Mouse (Mus musculus): ENCODE measurements around the gene Spats1.
A peak's percentile ranks its signal among the peaks of the same experiment; 100 is the strongest.
"Not testable (repeated sequence)": the region's sequence is repeated elsewhere in the genome, so short reads cannot be mapped to it uniquely, and the experiment has no call there.

Spats1 gene

DNA sequence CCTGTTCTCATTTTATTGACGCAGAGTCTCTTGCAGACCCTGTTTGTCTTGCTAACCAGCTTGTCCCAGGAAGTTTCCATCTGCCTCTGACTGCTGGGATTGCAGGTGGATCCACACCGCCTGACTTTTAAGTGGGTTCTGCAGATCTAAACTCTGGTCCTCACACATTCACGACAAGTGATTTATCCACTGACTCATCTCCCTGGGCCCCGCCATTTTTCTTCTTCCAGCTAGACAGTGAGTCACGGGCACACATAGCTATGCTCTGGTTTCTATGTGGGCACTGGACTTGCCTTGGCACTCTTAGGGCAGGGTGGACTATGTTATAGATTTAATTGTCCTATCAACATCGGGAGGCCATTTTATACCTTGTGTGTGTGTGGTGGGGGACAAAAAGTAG is 14.5 kb upstream of the Spats1 start:
- no peak for DNase-seq (ENCODE audit: low read depth)

DNA sequence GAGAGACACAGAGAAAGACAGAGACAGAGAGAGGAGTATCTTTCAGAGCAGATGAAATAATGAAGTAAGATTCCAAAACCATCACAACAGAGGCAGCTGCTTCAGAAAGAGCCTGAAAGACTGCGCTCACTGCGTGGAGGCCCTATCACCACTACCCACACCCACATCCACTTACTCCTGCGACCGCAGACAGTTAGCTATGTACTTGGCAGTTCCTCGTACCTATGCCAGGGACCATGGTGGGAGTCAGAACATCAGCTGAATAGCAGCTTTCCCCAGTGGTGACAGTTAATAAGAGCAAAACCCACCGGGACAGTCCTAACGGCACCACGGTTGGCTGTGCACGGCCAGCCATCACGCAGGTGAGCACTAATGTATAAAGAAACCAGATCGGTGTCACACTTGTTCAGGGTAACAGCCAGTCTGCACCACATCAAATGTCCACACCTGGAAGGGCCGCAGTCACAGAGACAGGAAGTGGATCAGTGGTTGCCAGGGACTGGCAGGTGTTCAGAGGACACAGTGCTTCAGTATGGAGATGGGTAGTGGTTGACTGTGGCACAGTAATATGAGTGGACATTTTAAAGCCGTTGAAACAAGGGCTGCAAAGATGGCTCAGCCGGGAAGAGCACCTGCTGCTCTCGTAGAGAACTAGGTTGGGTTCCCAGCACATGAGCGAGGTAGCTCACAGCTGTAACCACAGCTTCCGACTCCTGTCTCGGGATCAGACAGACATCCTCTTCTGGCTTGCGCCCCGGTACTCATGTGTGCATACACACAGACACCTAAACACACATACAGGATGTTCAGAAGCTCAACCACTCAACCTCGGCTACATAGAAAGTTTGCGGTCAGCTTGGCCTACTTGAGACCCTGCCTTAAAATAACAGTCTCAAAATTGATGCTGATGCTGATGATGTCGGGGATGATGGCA is 13.4 kb upstream of the Spats1 start:
- DNase-seq (ENCODE audit: low read depth) = peak; percentile 65

DNA sequence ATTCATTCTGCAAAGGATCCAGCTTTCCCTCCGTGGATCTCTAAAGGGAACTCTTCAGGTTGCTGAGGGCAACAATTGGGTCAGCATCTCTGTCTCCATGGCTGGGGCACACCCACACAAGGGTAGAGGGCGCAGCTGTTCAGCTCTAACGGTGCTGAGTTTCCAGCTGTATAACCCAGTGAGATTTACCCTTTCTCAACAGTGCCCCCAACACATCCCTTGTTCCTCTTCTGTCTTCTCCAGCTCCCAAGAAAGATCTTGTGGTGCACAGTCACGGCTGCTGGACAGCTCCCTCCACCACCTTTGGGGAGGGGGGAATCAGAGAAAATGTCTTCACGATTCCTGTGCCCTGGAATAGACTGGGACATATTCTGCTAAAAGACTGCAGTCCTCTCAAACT is 12.0 kb upstream of the Spats1 start:
- no peak for DNase-seq (ENCODE audit: low read depth)

DNA sequence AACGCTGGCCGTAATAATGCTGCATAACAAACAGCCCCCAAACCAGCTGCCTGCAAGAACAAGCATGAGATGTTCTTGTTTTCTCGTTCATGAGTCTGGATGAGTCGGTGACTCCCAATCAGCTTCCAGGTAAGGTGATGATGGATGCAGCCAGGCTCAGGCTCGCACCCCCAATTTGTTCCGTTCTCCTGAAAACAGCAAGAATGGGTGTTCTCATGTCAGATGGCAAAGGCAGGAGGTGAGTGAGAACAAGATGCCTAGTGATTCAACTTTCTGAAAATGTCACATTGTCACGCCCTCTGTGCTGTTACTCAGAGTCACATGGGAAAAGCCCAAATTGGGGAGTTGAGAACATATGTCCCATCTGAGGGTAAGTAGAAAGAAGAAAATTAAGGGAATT is 10.4 kb upstream of the Spats1 start:
- no peak for DNase-seq (ENCODE audit: low read depth)

DNA sequence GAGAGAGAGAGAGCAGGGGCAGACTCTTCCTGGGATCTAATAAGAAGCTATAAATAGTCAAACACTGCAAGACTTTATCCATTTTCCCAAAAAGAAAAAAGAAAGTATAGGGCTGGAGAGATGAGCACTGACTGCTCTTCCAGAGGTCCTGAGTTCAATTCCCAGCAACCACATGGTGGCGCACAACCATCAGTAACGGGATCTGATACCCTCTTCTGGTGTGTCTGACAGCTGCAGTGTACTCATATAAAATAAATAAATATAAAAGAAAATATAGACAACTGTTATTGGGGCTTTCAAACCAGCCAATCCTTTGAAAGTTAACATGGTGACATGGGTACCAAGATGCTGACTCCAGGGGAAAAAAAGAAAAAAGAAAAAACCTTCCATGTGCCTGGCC is 5.2 kb upstream of the Spats1 start:
- peak; percentile 47 for DNase-seq (ENCODE audit: low read depth)

DNA sequence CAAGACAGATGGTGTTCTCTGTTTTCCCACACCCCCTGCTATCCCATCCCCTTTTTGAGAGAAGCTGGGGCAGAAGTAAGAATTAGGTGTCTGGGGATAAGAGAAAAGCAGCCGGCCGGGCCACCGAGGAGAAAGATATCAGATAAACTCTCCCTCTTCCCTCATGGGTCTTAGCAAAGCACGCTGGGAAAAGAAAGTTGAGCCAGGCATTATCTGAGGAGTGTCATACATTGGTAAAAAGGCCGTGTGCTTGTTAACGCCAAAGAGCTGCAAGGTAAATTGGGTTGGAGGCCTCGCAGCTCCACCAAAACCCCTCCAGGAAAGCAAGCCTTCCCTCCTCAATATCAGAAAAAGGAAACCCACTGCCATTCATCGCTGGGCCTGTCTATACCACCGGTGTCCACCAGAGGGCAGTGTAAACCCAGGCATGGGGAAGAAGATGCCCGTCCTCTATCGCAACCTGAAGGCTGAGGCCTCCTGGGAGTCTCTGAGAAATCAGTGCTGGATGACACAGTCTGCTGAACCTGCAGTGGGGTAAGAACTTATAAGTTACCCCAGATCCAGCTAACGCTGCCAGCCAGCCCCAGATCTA is 3.1 kb upstream of the Spats1 start:
- peak; percentile 90 for DNase-seq (ENCODE audit: low read depth)

DNA sequence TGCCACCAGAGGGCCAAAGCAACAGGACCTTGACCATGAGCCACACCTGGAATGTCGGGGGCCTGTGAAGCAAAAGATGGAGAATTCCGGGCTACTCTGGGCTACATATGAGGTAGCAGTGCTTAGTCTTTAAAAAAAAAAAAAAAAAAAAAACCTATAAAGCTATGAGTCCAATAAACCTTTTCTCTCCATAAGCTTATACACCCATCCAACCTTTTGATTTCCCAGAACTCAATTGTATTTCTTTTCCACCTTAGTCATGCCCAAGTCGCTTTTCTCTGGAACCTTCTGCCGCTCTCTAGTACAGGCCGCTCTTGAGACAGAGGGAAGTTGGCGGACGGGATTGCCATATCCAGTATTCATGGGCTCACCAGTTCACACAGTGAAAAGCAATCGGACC is 1.1 kb downstream of the Spats1 start:
- DNase-seq (ENCODE audit: low read depth) = no peak

DNA sequence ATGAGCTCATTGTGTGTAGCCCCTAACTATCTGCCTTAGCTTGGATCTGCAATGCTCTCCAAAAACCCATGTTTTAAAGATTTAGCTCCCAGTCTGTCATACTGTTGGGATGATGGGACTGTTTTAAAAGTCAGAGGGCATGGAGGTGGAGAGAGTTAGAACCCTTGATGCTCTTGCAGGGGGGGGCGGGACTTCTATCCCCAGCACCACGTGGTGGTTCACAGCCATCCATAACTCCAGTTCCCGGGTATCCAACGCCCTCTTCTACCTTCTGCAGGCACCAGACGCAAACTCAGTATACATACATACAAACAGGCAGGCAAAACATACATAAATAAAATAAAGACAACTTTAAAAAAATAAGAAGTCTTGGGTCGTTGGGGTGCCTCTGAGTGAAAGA is 1.5 kb downstream of the Spats1 start:
- no peak for DNase-seq (ENCODE audit: low read depth)

DNA sequence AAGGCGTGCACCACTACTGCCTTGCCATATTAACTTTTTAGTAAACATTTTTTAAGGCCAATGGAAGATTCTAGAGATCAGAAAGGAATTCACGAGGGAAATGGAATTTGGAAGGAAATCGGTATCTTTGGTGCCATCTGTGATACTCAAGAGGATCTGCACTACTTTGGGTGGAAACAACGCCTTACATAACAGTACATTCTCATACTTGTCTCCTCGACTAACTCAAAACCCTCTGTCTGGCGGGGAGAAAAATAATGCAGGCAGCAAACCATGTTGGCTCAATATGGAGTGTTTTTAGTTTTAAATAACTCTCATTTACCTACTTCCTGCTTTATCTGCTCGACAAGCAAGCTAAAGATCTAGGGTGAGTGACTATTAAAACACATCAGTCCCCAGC is 4.5 kb downstream of the Spats1 start:
- DNase-seq (ENCODE audit: low read depth) = no peak

DNA sequence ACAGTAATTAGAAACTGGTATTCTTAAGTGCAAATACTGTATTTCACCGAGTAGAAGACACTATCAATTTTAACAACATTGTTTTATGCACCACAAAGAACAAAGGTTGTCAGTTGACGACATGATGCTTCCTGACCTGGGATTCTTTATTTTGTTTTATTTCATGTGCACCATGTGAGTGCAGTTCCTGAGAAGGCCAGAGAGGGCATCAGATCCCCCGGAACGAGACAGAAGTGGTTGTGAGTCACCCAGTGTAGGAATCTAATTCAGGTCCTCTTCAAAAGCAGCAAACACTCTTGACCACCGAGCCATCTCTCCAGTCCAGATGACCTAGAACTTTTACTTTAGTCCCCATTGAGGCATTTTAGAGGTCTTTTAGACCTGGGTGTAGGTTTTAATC is 6.9 kb downstream of the Spats1 start:
- no peak for DNase-seq (ENCODE audit: low read depth)

DNA sequence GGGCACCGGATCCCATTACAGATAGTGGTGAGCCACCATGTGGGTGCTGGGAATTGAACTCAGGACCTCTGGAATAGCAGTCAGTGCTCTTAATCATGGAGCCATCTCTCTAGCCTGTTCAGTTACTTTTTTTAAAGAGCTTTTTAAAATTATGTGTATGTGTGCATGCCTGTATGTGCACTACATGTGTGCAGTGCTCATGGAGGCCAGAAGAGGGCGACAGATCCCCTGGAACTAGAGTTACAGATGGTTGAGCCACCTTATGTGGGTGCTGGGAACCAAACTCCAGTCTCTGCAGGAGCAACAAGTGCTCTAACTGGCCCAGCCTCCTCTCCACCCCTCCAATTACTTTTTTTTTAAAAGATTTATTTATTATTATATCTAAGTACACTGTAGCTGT is 8.5 kb downstream of the Spats1 start:
- DNase-seq (ENCODE audit: low read depth) = no peak

DNA sequence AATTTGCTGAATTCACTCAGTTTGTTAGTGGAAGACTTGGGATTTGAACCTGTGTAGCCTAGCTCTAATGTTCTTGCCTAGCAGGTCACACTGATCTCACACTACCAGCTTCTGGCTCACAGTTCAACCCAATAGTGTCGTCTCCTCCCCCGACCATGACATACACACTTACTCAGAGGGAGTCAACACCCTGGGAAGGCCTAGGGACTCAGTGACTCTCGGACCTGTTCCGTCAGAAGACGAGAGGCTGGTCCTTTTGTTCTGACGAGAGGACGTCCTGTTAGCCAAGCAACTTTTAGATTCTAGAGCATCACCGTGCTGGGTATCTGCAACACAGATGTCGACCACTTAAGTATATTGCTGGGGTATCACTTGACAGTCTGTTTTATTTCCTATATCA is 11.0 kb downstream of the Spats1 start:
- DNase-seq (ENCODE audit: low read depth) = no peak

DNA sequence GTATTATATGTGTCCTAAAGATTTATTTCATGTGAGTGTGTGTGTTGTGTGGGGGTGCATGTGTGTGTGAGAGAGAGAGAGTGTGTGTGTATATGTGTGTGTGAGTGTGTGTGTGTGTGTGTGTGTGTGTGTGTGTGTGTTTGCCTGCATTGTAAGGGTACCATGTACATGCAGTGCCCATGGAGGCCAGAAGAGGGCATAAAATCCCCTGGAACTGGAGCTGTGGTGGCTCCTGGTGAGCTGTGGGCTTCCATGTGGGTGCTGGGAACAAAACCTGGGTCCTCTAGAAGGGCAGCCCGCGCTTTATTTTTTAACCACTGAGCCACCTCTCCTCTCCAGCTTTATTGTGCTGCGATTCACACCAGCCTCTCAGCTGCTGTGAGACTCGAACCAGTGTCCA is 12.7 kb downstream of the Spats1 start:
- no peak for DNase-seq (ENCODE audit: low read depth)

DNA sequence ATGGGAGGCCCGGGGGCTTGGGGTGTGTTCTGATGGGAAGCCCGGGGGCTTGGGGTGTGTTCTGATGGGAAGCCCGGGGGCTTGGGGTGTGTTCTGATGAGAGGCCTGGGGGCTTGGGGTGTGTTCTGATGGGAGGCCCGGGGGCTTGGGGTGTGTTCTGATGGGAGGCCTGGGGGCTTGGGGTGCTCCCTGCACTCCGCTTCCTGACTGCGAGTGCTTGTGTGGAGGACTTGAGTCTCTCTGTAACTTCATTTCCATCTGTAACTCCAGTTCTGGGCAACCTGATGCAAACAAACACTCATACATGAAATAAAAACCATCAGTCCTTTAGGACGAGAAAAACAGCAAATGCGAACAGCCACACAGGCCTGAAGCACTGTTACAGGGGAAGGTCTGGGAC is 16.2 kb downstream of the Spats1 start:
- no peak for DNase-seq (ENCODE audit: low read depth)

DNA sequence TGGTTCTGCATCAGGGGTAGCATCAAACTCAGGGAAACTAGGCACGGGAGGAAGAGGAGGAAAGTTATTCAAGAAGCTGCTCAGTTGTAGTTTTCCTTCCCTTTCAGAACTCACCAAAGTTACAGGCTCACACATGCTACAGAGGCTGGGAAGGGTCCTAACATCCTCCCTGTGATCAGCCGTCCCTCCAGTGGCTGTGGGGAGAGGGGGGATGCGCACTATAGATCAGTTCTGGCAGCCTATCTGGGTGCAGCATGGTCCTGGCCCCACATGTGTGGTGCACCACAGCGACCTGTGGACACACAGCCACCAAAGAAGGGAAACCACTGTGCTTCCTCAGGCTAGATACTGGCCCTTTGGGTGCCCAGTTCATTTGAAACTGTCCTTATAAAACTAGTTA is 16.7 kb downstream of the Spats1 start:
- no peak for DNase-seq (ENCODE audit: low read depth)

DNA sequence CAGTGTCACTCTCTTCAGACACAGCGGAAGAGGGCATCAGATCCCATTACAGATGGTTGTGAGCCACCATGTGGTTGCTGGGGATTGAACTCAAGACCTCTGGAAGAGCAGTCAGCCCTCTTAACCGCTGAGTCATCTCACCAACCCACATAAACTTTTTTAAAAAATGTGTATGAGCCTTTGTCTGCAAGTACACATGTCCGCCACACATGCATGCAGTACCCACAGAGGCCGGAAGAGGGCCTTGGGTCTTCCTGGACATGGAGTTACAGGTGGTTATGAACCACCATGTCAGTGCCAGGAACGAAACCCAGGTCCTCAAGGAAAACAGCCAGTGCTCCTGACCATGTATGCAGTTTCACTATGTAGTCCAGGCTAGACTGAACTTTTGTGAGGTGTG is 17.7 kb downstream of the Spats1 start:
- DNase-seq (ENCODE audit: low read depth) = peak; percentile 39

DNA sequence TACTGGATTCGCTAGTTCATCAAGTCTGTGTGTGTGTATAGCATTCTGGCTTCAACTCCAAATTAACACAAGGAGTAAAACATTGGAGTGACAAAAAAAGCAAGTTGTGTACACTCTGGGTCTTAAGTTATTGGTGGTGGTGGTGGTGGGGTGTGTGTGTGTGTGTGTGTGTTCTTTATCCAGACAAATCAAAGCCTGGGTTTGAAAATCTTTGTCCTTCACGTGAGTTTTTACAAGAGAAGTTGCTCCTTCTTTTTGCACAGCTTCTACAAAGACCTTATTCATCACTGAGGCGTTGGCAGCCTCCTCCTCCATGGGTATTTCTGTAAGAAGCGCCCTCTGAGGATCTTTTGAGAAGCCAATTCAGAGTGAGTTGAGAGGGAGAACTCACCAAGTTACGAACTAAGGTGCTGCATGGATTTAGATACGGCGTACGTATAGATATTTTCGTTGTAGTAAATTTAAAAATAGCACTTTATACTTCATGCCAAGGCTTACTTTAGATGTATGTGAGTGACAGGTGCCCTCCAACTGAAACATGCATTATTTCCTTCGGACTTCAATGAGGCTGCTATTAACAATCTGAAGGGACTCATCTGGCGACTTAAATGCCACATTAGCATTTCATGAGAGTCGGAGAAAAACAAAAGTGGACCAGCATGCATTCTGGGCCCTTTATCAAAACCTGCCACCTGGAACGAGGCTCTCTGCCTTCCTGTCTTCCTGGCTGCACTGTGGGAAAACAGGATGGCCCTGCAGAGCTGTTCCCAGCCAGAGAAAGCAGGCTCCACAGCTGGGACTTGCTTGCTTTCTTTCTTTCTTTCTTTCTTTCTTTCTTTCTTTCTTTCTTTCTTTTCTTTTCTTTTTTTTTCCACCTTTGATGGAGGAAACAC is 18.7 kb downstream of the Spats1 start:
- DNase-seq (ENCODE audit: low read depth) = no peak

DNA sequence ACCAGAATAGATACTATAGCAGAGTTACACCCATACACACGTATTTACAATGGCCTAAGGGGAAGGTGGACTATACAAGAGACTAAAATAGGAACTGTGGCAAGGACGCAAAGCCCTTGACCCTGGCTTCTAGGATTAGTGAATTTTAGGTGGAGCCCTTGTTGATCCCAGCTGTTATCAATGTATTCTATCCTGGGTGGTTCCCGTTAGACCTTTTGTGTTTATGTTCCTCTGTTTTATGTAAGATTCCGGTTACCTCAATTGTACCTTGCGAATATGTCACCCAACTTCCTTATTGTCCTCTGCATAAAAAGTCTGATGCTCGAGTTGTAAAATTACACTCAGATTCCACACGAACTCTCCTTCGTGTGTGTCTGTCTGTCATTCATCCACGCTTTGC is 19.4 kb downstream of the Spats1 start:
- not testable (repeated sequence) for DNase-seq (ENCODE audit: low read depth)

DNA sequence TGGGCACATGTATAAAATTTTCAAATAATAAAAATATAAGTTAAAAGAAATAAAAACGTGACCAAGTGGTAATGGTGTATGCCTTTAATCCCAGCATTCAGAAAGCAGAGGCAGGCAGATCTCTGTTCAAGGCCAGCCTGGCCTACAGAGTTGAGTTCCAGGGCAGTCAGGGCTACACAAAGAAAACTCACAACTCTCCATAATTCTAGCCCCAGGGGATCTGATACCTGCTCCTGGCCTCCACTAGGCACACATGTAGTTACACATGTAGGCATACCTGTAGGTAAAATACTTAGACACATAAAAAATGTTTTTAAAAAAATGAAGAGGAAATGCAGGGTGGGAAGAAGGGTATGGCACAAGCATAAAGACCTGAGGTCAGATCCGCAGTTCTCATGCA is 20.4 kb downstream of the Spats1 start:
- DNase-seq (ENCODE audit: low read depth) = no peak

DNA sequence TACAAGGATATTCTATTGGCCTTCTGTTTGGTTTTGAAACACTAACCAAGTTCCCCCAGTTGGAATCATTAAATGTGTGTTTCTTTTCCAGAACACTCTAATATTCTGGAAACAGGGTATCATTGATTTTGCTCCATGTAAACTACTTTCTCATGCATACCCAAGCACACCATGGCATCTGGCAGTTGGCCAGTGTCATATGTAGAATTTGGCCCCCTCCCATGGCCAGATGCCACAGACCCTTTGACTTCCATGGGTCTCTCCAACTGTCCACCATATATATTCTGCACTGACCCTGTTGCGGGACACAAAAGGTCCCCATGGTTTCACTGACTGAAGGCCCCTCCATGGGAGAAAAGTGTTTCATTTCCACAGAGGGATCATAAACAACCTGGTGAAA is 22.9 kb downstream of the Spats1 start:
- DNase-seq (ENCODE audit: low read depth) = no peak

DNA sequence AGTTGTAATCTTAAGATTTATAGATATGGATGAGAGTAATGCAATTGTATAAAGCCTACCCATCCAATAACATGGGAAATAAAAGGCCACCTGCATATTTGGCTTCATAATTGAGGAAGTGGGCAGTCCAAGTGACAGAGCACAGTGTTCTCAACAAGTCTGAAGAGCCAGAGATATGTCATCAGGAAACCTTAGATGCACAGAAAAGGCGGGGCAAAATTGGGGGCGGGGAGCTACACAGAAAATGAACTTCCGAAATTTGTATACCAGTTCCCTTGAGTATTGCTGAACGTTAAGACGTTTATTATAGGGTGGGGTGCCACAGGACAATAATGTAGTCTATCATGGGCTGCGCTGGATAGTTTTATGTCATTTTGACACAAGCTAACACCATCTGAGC is 25.1 kb downstream of the Spats1 start:
- no peak for DNase-seq (ENCODE audit: low read depth)

DNA sequence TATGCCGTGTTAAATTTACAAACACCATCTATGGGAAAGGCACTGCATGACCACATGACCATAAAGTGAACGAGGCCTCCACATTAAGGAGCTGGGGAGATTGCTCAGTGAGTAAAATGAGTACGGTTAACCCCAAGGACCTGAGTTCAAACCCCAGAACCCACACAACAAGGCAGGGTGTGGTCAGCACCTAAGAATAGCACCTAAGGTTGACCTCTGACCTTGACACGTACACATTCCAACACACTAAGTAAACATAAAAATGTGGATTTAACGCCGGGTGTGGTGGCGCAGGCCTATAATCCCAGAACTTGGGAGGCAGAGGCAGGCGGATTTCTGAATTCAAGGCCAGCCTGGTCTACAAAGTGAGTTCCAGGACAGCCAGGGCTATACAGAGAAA is 25.6 kb downstream of the Spats1 start:
- DNase-seq (ENCODE audit: low read depth) = no peak

DNA sequence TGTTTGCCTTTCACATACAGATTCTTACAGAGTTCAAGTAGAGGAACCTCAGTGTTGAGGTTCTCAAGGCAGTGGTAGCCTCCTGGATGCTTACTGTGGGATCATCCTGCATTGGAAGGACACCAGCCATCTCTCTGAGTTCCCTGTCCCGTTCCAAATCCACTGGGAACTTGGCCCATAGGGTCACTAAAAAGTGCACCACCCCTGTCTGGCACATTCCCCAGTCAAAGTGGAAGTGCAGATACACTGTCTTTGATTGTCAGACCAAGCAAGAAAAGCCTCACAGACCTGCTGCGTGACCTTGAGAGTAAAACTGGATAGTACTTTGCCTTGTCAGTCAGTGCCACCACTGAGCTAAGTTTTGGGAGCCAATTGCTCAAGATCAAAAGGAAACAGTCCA is 28.2 kb downstream of the Spats1 start:
- no peak for DNase-seq (ENCODE audit: low read depth)
